Mouse (Mus musculus) heart, adult 11 months (tissue): ENCODE data around the gene Robo3.

Source experiments
- DNase-seq: peaks from one replicate; pipeline ENCODE4 v3.0.0; 2022

The Robo3 gene

DNA sequence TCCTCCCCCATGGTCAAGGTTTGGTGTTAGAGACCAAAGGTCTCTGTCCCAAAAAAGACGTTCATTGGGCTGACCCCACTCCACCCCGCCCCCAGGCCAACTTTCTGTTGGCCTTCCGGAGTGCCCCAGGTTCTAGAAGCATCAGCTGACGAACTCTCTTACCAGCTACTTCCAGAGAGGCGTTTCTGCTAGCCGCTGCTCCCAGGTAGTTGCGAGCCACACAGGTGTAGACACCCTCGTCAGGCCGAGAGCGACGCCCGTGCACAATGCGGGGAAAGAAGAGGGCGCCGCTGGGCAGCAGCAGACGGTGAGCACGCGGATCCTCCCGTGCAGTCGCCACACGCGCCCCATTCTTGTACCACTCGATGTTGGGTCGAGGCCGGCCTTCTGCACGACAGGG, 3.7 kb downstream of the Robo3 start:
- peak; percentile 87 for DNase-seq

DNA sequence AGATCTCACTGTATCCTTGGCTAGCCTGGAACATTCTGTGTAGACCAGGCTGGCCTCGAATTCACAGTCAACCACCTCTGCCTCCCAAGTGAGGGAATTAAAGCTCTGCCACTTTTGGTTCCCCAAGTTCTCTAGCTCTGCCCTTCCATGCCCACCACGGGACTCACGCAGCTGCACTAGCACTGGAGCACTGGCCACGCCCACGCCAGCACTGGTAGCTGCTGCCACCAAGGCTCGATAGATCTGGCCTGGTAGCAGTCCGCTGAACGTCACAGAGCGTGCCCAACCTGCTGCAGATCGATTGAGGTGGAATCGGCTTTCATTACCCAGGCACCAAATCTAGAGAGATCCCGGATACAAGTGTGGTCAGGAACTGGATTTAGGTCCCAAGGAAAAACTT, 11.8 kb downstream of the Robo3 start:
- DNase-seq: peak; percentile 93

DNA sequence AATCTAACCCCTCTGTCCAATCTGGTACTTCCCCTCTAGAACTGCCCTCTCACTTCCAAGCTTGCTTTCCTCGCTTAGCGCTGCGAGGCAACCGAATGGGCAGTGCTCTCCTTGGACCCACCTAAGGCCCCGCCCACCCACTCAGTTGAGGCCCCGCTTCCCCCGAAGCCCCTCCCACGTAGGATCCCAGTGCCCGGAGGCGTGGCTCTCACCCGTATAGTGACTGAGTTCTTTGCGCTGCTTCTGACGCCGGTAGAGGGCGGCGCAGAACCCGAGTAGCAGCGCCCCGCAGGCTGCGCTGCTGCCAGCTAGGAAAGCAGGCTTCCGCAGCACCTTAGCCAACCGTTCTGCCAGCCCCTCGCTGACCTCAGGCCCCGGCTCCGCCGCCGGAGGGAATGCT, 12.4 kb downstream of the Robo3 start:
- DNase-seq: peak; percentile 99

DNA sequence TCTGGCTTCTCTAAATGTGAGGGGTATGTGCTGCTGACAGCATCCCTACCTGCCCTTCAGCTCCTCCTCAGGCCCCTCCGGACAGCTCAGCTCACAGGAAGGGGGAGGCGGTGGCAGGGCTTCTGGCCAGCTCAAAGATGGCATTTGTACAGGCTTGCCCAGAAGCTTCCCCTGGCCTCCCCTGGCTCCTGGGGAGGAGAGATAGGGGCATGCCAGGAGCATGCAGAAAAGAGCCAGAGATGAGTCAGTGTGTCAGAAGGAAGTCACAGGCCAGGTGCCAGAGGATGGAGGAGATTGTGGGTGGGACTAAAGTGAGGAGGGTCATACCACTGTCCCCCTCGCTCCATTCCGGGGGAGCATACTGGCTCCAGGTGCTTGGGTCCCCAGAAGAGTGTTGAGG, 14.3 kb downstream of the Robo3 start:
- DNase-seq: peak; percentile 88

DNA sequence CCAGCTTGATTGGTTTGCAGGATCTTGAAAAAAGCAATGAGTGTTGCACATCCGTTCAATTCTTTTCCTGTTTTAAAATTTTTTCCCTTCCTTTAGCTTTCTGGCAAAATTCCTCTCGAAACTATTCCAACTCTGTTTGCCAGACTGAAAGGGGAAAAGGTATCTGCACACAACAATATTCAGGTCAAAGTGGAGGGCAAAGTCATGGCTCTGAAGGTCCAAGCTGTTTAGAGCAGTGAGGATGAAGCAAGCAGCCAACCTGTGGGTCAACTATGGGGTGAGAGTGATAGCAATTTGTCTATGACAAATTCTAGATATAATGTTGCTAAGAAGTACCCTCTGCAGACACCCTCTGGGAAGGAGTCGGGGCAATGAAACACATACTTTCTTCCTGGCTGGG, 18.4 kb downstream of the Robo3 start:
- DNase-seq: peak; percentile 72

DNA sequence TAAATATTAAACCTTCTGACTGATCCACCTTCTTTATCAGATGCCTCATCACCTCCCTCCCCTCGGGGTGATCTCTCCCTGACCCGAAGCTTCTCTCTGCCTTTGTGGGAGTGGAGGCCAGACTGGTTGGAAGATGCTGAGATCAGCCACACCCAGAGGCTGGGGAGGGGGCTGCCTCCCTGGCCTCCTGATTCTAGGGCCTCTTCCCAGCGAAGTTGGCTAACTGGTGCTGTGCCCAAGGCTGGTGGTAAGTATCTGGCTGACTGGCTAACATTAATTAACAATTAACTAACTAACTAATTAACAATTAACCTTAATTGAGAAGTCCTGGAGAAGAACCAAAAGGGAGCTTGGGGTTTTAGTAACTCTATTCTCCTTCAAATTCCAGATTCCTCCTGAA, 20.1 kb downstream of the Robo3 start:
- DNase-seq: peak; percentile 83

DNA sequence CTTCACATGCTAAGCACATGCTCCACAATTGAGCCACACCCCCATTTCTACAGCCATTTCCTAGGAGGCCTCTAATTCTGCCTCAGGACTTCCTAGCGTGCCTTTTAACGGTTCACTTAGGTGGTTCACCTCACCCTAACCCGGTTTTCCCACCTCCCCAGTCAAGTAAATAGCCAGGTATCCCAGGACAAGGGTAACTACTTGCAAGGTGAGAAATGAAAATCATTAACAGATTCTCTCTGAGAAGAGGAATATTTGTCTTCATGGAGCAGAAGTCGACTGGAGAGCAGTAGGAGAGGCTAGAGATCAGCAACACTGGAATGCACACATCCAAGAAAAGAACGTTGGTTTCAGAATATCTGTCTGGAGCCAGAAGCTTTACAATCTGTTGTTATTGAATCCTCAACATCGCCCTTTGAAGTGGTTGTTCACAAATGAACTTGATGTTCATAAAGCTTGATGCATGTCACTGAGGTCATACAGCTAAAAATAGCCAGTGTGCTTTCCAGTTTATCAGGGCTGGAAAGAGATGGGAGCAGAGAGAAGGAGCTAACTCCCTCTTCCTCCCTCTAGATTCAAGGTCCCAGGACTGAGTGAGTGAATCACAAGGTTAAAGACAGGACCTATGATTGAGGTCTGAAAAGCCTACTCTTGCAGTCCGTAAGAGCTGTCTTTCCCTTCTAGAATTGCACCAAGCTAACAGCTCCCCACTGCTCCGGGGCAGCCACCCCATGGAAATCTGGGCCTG, 23.2 kb downstream of the Robo3 start:
- DNase-seq: peak; percentile 81

DNA sequence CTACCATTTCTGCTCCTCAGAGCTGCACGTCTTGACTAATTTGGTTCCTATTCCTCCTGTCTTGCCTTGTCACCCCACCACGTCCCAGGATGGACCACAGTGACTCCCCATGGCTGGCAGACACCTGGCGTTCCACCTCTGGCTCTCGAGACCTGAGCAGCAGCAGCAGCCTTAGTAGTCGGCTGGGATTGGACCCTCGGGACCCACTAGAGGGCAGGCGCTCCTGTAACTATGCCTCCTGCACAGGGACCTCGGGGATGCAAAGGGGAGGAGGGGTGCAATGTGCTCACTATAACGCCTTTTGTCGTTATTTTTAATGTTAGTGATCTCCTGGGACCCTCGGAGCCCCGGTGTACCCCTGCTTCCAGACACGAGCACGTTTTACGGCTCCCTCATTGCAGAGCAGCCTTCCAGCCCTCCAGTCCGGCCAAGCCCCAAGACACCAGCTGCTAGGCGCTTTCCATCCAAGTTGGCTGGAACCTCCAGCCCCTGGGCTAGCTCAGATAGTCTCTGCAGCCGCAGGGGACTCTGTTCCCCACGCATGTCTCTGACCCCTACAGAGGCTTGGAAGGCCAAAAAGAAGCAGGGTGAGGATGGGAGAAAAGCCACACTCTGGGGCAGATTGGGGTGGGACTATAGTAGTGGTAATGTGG, 25.1 kb downstream of the Robo3 start:
- peak; percentile 94 for DNase-seq

DNA sequence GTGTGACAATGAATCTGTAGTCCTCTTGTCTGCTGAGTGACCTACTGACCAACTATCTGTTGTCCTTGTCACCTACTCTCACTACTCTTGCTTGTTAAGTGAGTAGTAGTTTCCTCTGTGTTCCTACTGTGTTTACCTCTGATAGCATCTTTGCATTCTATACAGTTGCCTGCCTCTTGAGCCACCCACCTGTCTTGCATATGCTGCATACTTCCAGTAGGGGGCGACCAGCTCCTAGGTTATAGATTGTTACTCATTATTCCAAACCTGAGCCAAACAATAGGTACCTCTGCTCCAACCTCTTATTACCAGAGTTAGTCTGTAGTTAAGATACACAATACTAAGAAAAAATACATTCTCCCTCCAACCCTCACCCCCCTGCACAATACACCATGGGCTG, 26.7 kb downstream of the Robo3 start:
- DNase-seq: peak; percentile 85

DNA sequence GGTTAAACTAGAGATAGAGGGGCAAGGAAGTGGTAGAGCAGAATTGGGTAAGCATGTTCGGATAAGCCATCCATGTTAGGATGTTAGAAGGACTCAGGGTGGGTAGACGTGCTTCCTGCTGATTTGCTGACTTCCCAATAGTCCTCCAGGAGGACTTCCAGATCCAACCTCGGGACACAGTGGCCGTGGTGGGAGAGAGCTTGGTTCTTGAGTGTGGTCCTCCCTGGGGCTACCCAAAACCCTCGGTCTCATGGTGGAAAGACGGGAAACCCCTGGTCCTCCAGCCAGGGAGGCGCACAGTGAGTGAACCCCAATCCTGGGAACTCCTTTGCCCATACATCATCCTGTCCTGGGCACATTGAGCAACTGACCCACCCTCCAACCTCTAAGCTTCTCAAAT, 30.0 kb downstream of the Robo3 start:
- DNase-seq: peak; percentile 91

DNA sequence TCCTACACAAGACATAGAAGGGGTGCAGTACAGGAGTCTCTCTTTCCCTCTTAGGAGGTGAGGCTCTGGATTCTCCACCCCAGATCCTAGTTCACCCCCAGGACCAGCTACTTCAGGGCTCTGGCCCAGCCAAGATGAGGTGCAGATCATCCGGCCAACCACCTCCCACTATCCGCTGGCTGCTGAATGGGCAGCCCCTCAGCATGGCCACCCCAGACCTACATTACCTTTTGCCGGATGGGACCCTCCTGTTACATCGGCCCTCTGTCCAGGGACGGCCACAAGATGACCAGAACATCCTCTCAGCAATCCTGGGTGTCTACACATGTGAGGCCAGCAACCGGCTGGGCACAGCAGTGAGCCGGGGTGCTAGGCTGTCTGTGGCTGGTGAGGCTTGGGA, 30.5 kb downstream of the Robo3 start:
- peak; percentile 93 for DNase-seq

DNA sequence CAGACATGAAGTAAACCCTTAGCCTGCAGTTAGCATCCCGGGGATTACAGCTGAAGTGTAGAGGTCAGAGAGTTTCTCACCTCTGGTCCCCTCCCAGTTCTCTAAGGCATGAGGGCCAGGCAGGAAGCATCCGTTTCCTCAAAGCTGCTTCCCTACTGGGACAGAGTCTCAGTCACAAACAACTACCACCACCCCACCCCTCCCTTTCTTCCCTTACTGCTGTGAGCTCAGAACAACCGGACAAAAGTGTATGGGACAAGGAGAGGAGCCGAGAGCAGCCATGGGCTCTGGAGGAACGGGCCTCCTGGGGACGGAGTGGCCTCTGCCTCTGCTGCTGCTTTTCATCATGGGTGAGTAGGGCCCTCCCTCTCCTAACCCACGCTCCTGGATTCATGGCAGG, 31.2 kb downstream of the Robo3 start, which contains the start of gene Robo4:
Gene Robo4, plus strand, starts transcription at position 96 of the 400 bp plus-strand sequence.
- DNase-seq: peak; percentile 99

DNA sequence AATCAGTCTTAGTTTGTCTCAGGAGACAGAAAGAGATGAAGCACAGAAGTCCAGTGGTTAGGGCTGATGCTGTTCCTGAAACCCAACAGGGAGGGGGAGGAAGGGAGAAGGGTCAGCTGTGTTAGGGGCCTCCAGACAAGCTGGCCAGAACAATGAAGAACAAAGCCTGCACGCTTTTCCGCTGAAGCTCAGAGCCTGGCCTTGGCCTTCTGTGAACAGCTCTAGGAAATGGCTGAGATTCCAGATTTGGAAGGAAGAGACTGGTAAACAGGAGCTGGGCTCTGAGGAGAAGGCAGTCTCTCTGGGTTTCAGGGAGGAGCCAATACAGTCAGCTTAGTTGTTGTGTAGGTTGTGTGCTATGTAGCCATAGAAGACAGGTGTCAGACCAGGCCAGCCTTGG, 32.5 kb downstream of the Robo3 start:
- peak; percentile 98 for DNase-seq

DNA sequence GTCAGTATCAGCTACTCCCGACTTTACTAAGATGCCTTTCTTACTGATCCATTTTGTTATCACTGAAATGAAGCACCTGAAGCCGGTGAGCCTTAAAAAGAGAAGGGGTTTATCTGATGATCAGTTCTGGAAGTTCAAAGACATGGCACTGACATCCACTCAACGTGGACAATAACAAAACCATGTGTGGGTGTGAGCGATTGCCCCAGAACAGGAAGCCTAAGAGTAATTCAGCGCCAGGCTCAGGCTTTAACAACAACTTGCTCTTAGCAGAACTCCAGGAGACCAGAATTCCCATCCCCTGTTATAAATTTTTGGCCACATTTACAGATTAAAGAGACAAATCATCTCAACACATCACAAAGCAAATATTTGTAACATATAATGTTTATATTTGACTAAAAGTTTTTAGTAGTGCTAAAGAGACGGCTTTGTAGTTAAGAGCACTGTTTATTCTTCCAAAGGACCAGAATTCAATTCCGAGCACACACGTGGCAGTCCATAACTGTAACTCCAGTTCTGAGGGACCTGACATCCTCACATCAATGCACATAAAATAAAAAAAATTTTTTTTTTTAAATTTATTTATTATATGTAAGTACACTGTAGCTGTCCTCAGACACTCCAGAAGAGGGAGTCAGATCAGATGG, 39.4 kb downstream of the Robo3 start:
- DNase-seq: peak; percentile 60

DNA sequence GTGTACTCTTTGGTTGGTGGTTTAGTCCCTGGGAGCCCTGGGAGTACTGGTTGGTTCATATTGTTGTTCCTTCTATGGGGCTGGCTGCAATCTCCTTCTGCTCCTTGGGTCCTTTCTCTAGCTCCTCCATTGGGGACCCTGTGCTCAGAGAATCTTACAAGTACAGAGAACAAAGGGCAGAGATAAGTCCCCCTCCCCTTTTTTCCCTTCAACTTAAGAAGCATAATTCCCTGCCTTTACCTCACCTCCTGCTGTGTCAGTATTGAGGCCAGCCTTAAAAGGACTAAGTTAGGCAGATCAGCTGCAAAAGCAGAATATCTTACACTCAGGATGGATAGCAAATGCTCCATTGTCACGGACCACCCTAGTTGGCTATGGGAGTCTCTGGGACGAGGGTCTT, 41.0 kb downstream of the Robo3 start:
- peak; percentile 30 for DNase-seq

DNA sequence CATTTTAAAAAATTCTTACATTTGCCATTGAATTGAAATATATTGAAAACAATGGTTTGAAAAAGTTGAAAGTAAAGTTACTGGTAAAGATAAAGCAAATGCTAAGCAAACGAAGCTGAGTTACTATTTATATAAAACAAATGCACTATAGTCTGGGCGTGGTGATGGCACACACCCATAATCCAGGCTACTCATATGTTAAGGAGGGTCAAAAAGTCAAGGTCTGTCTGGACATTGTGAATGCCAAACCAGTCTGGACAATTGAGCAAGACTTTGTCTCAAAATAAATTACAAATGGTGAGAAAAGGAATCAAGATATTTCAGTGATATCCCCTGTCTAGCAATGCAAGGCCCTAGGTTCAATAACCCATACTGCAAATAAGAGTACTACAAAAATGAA, 42.2 kb downstream of the Robo3 start:
- peak; percentile 16 for DNase-seq

DNA sequence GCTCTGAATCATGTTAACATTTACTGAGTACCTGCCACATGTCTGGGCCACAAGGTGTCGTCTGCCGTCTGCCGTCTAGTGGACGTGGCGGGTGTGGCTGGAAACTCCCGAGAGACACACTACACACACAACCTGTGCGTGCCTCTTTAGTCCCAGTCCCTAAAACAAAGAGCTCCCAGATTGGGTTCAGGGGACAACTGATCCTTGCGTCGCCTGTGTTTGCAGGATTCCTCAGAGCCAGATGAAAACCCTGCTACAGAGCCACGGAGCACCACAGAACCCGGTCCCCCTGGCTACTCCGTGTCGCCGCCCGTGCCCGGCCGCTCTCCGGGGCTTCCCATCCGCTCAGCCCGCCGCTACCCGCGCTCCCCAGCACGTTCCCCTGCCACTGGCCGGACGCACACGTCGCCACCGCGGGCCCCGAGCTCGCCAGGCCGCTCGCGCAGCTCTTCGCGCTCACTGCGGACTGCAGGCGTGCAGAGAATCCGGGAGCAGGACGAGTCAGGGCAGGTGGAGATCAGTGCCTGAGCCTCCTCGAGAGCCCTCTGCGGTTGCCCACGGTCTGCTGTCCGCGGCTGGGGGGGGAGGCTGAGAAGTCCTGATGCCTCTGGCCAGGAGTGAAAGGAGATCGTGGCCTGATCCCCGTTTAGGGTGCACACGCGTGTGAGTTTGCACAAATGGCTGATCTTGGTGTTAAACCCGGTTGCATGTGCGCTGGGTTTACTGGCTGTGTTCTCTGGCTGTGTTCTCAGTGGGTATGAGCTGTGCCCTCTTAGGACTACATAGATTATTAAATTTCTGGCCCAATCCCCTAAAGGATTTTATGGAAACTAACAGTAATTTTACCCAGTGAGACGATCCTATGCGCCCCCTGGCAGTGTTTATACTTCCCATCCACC, 48.5 kb downstream of the Robo3 start:
- peak; percentile 92 for DNase-seq

DNA sequence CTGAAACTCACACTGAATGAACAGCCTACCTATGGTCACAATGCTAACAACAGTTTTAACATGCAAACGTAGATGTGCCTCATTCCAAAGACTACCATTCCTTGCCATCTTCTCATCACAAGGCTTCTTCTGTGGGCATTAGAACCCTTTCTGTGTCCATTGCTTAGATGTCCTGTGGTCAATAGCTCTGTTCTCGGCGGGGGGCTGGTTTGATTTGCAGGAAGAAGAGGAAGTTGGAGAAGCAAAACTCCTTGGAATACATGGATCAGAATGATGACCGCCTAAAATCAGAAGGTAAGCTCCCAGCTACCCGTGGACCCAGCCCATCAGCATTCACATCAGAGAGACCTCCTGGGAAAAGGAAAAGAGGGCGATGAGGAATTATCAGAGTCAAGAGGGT, 49.9 kb downstream of the Robo3 start:
- DNase-seq: peak; percentile 81

DNA sequence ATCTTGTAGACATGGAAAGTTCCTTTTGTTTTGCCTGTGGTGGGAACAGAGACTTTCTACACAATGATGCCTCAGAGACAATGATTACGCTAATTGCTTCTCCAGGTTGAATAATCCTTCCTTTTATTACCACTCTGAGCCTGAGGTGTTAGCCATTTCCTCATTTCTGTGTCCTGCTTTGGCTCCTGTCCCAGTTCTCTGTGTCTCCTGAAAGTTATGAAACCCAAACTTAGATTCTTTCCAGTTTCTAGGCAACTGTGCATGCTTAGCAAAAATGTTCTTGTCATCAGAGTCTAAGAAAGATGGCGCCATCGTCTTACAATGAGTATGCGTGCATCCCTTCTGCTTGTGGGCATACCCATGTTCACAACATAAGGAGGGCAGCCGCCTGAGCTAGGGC, 57.3 kb downstream of the Robo3 start:
- DNase-seq: peak; percentile 96

DNA sequence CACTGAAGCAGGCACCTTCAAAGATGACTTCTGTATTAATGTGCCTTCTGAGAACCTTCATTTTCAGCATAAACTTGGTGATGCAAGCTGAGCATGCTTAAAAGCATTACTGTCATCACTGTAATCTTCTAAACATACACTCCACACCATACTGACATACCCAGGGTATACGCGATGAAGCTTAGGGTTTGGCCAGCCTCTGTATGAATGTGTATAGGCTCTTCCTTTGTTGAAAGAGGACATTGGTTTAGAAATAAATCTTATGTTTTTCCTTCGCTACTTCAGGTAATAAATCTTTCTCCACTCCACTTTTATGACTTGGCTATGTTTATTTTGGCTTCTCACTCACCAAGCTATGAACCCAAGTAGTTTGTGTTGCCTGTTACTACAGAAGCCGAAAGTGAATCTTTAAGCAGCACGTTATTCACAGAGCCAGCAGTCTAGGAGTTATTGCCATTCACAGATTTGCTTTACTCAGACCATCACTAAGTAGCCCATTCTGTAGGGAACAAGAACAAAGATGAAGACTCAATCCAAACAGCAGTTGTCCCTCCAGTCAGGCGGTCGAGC, 61.7 kb downstream of the Robo3 start:
- DNase-seq: peak; percentile 21

DNA sequence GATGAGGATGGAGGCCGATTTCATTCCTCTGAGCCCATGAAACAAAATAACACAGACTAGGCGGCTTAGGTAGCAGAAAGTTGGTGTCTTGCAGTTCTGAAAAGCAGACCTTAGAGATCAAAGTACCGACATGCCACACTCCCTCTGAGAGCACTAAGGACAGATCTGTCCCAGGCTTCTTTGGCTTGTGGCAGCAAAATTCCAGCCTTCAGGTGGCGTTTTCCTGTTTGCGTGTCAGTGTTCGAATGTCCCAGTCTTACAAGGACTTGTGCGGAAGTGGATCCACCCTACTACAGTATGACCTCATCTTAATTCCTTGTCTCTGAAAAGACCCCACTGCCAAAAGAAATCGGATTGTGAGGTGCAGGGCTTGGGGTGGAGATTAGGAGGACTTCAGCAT, 64.2 kb downstream of the Robo3 start:
- DNase-seq: peak; percentile 98

DNA sequence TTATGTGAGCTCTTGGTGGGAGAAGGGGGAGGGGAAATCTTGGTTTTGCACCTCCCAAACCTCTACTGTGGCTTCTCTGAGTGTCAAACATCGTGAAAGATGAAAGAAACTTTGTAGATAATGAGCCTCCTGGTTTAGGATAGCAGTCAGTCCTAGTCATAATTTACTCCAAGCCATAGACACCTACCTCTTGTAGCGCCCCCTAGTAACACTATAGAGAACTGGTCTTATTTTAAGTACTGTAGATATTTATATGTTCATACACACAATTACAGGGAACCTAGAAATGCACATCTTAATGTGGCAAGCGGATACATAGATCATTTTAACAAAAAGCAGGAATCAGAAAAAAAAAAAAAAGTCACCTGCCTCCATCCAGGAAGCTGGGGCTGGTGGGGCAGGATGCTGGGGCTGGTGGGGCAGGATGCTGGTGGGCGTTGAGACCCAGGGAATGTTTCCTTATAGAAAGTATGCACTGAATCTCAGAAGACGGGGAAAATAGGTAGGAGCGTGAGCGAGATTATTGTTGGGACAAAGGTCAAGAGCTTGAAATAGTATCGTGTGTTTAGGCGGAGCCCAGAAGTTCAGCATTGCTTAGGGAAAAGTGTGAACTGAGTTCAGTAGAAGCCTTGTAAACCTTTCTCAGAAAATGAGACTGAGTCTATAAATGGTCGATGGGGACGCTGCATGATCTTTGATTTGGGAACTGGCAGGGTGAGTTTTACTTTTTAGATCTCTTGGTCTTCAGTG, 64.8 kb downstream of the Robo3 start:
- DNase-seq: peak; percentile 79
